In the genomic region with DNA sequence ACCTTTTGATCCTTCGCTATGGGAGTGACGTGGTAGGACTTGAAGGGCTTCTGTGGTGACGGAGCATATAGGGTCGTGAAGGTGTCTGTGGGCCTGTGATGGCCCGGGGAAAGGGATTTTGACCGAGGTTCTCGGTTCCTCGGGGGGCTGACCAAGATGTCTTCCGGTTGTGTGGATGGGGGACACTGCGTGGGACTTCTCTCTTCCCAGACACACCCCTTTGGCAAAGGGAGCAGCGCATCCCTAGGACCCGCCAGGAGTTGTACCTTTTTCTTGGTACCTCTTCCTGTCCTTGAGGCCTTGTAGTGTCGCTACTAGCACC, we compare ENCODE assay signal across 8 mouse cellular contexts. TPM values are rescaled to one million over a fixed set of nuclear protein-coding genes. Genes with fewer than 3 reads are reported as not detected.
DNase-seq lines count a peak whose midpoint lies in the region; ATAC-seq lines count a peak whose summit lies in the region.

No protein-coding gene starts in this region.

- H3K27me3 ChIP-seq in neural tube, embryonic 11.5 days (ENCODE audit: control insufficient read depth, insufficient read depth, low read length): no peaks in the 10 kb centered on the region
- no peaks in the 10 kb centered on the region for H3K27me3 ChIP-seq in forebrain, embryonic 10.5 days (ENCODE audit: poor library complexity, severe bottlenecking)
- H3K27me3 ChIP-seq in limb, embryonic 15.5 days: no peaks in the 10 kb centered on the region
- no peaks in the 10 kb centered on the region for H3K27me3 ChIP-seq in stomach, embryonic 14.5 days (ENCODE audit: control insufficient read depth, insufficient read depth, low read length)

- 1% methylated on average over 13 of the region's 13 CpGs for WGBS in neural tube, embryonic 11.5 days
- WGBS in forebrain, embryonic 10.5 days: under 1% methylated on average over 13 of the region's 13 CpGs
- under 1% methylated on average over 13 of the region's 13 CpGs for WGBS in limb, embryonic 15.5 days
- WGBS in stomach, embryonic 14.5 days: under 1% methylated on average over 13 of the region's 13 CpGs

- H3K27ac ChIP-seq in neural tube, embryonic 11.5 days (ENCODE audit: low read depth, low read length): no peak overlapping the region
- H3K27ac ChIP-seq in forebrain, embryonic 10.5 days: peak overlapping the region; percentile 86
- peak overlapping the region; percentile 81 for H3K27ac ChIP-seq in limb, embryonic 15.5 days
- H3K27ac ChIP-seq in stomach, embryonic 14.5 days (ENCODE audit: low read length): no peak overlapping the region; the same call in 1 of the 2 replicates

- H3K4me1 ChIP-seq in neural tube, embryonic 11.5 days (ENCODE audit: control insufficient read depth, insufficient read depth, low read length): peaks cover 11% of the 10 kb centered on the region
- H3K4me1 ChIP-seq in forebrain, embryonic 10.5 days: peaks cover 28% of the 10 kb centered on the region
- peaks cover 24% of the 10 kb centered on the region for H3K4me1 ChIP-seq in limb, embryonic 15.5 days
- peaks cover 18% of the 10 kb centered on the region for H3K4me1 ChIP-seq in stomach, embryonic 14.5 days (ENCODE audit: control insufficient read depth, insufficient read depth, low read length)

- no peaks in the 10 kb centered on the region for H3K9me3 ChIP-seq in neural tube, embryonic 11.5 days (ENCODE audit: control insufficient read depth, low read length)
- H3K9me3 ChIP-seq in forebrain, embryonic 10.5 days: no peaks in the 10 kb centered on the region
- H3K9me3 ChIP-seq in limb, embryonic 15.5 days: no peaks in the 10 kb centered on the region
- H3K9me3 ChIP-seq in stomach, embryonic 14.5 days (ENCODE audit: control insufficient read depth, low read depth, low read length): no peaks in the 10 kb centered on the region

- H3K9ac ChIP-seq in neural tube, embryonic 11.5 days (ENCODE audit: low read length): peak overlapping the region; percentile 73
- peak overlapping the region; percentile 65 for H3K9ac ChIP-seq in limb, embryonic 15.5 days
- peak overlapping the region; percentile 72 for H3K9ac ChIP-seq in stomach, embryonic 14.5 days (replicated peaks; ENCODE audit: low read depth, low read length)

- H3K4me2 ChIP-seq in neural tube, embryonic 11.5 days (ENCODE audit: low read depth): peak overlapping the region; percentile 88
- H3K4me2 ChIP-seq in limb, embryonic 15.5 days: peak overlapping the region; percentile 77
- H3K4me2 ChIP-seq in stomach, embryonic 14.5 days (replicated peaks; ENCODE audit: low read depth, low read length): peak overlapping the region; percentile 92

- DNase-seq in neural tube, embryonic 11.5 days (ENCODE audit: low spot score): no peak
- no peak for DNase-seq in neural tube, embryonic 10.5 days (ENCODE audit: extremely low spot score, low spot score)
- DNase-seq in forebrain, embryonic 10.5 days (ENCODE audit: extremely low spot score, low spot score): no peak
- no peak for DNase-seq in Muller cell, postnatal 12 days (ENCODE audit: inconsistent ontology term)
- DNase-seq in adrenal gland, postnatal 4 days (ENCODE audit: low spot score in 2 of 2): no peak

- H3K4me3 ChIP-seq in neural tube, embryonic 11.5 days (ENCODE audit: low read depth, low read length): peak overlapping the region; percentile 88
- H3K4me3 ChIP-seq in forebrain, embryonic 10.5 days: peak overlapping the region; percentile 88
- peak overlapping the region; percentile 82 for H3K4me3 ChIP-seq in limb, embryonic 15.5 days
- H3K4me3 ChIP-seq in stomach, embryonic 14.5 days (ENCODE audit: low read depth, low read length): peak overlapping the region; percentile 85

- H3K36me3 ChIP-seq in neural tube, embryonic 11.5 days (ENCODE audit: control insufficient read depth, insufficient read depth, low read length): peaks cover 2% of the 10 kb centered on the region; the same call in 1 of the 2 replicates
- peaks cover 65% of the 10 kb centered on the region for H3K36me3 ChIP-seq in forebrain, embryonic 10.5 days (replicated peaks)
- H3K36me3 ChIP-seq in limb, embryonic 15.5 days: peaks cover 48% of the 10 kb centered on the region
- peaks cover 17% of the 10 kb centered on the region for H3K36me3 ChIP-seq in stomach, embryonic 14.5 days (ENCODE audit: control insufficient read depth, insufficient read depth, low read length)

- no peak for ATAC-seq in neural tube, embryonic 11.5 days (ENCODE audit: insufficient read depth, low FRiP score, low TSS enrichment)
- 0 out of 2 replicates have a peak, but pooled peaks have one; percentile 0 for ATAC-seq in limb, embryonic 15.5 days (ENCODE audit: insufficient number of reproducible peaks, low FRiP score, low TSS enrichment, low read depth)
- ATAC-seq in stomach, embryonic 14.5 days (ENCODE audit: insufficient number of reproducible peaks, insufficient read depth, low FRiP score, low read depth): no peak
- no peak for ATAC-seq in granulocyte monocyte progenitor cell, adult 5-6 weeks (replicated peaks; ENCODE audit: poor library complexity, severe bottlenecking)

RNA-seq across cellular contexts. Expression of a gene that starts 0.2 kb away (rescaled TPM):
- polyA plus RNA-seq in neural tube, embryonic 11.5 days (2014; fragmentation: Nextera tagmentation; extraction: Ambion mirVana): 0.70 and 0.91 TPM in 2 replicates
- 1.5 and 1.9 TPM in 2 replicates for polyA plus RNA-seq in forebrain, embryonic 10.5 days (2016; fragmentation: Nextera tagmentation; extraction: Ambion mirVana)
- 0.99 and 2.4 TPM in 2 replicates for polyA plus RNA-seq in limb, embryonic 15.5 days (2015; fragmentation: Nextera tagmentation; extraction: Ambion mirVana)
- 1.5 and 2.8 TPM in 2 replicates for polyA plus RNA-seq in stomach, embryonic 14.5 days (2014; fragmentation: Nextera tagmentation; extraction: Ambion mirVana)
- 0.41 and 2.2 TPM in 2 replicates for total RNA-seq in granulocyte monocyte progenitor cell, adult 5-6 weeks (2014; fragmentation: Nextera tagmentation)
- total RNA-seq in granulocyte monocyte progenitor cell, adult 5-6 weeks (2017): 2.5 and 3.1 TPM in 2 replicates
- total RNA-seq in adrenal gland, postnatal 4 days (2021): 1 to 10 TPM; 4.1 to 4.8 TPM

RNA-seq across cellular contexts. Expression of a gene that starts 0.2 kb away (rescaled TPM):
- 43.3 and 47.5 TPM in 2 replicates for polyA plus RNA-seq in neural tube, embryonic 11.5 days (2014; fragmentation: Nextera tagmentation; extraction: Ambion mirVana)
- 43.4 and 47.5 TPM in 2 replicates for polyA plus RNA-seq in forebrain, embryonic 10.5 days (2016; fragmentation: Nextera tagmentation; extraction: Ambion mirVana)
- 48.9 and 53.2 TPM in 2 replicates for polyA plus RNA-seq in limb, embryonic 15.5 days (2015; fragmentation: Nextera tagmentation; extraction: Ambion mirVana)
- polyA plus RNA-seq in stomach, embryonic 14.5 days (2014; fragmentation: Nextera tagmentation; extraction: Ambion mirVana): 47.1 and 49.4 TPM in 2 replicates
- total RNA-seq in granulocyte monocyte progenitor cell, adult 5-6 weeks (2014; fragmentation: Nextera tagmentation): 26.3 and 36.3 TPM in 2 replicates
- 25.0 and 29.5 TPM in 2 replicates for total RNA-seq in granulocyte monocyte progenitor cell, adult 5-6 weeks (2017)
- 10 to 100 TPM; 40.4 to 40.8 TPM for total RNA-seq in adrenal gland, postnatal 4 days (2021)

RNA-seq across cellular contexts. Expression of a gene that starts 0.3 kb away (rescaled TPM):
- 36.9 and 37.9 TPM in 2 replicates for polyA plus RNA-seq in neural tube, embryonic 11.5 days (2014; fragmentation: Nextera tagmentation; extraction: Ambion mirVana)
- 43.2 and 45.4 TPM in 2 replicates for polyA plus RNA-seq in forebrain, embryonic 10.5 days (2016; fragmentation: Nextera tagmentation; extraction: Ambion mirVana)
- 24.1 and 26.3 TPM in 2 replicates for polyA plus RNA-seq in limb, embryonic 15.5 days (2015; fragmentation: Nextera tagmentation; extraction: Ambion mirVana)
- 22.1 and 22.3 TPM in 2 replicates for polyA plus RNA-seq in stomach, embryonic 14.5 days (2014; fragmentation: Nextera tagmentation; extraction: Ambion mirVana)
- 16.2 and 17.8 TPM in 2 replicates for total RNA-seq in granulocyte monocyte progenitor cell, adult 5-6 weeks (2014; fragmentation: Nextera tagmentation)
- total RNA-seq in granulocyte monocyte progenitor cell, adult 5-6 weeks (2017): 12.6 and 16.0 TPM in 2 replicates
- total RNA-seq in adrenal gland, postnatal 4 days (2021): 10 to 100 TPM; 12.5 to 14.3 TPM

RNA-seq across cellular contexts. Expression of a gene that starts 18.9 kb away (rescaled TPM):
- polyA plus RNA-seq in neural tube, embryonic 11.5 days (2014; fragmentation: Nextera tagmentation; extraction: Ambion mirVana): 7.9 and 8.9 TPM in 2 replicates
- 5.0 and 6.0 TPM in 2 replicates for polyA plus RNA-seq in forebrain, embryonic 10.5 days (2016; fragmentation: Nextera tagmentation; extraction: Ambion mirVana)
- 3.0 and 4.0 TPM in 2 replicates for polyA plus RNA-seq in limb, embryonic 15.5 days (2015; fragmentation: Nextera tagmentation; extraction: Ambion mirVana)
- 4.9 and 6.3 TPM in 2 replicates for polyA plus RNA-seq in stomach, embryonic 14.5 days (2014; fragmentation: Nextera tagmentation; extraction: Ambion mirVana)
- 4.1 and 6.8 TPM in 2 replicates for total RNA-seq in granulocyte monocyte progenitor cell, adult 5-6 weeks (2014; fragmentation: Nextera tagmentation)
- 1.5 and 4.1 TPM in 2 replicates for total RNA-seq in granulocyte monocyte progenitor cell, adult 5-6 weeks (2017)
- total RNA-seq in adrenal gland, postnatal 4 days (2021): 10 to 100 TPM; 12.7 to 13.3 TPM

Comparison
In these comparisons a context has a peak if more than half of its experiments do, and no peak if none do; other contexts are left out.
1. H3K27ac ChIP-seq: peak in forebrain, embryonic 10.5 days (single experiment) and limb, embryonic 15.5 days (single experiment); none in neural tube, embryonic 11.5 days (single experiment) and stomach, embryonic 14.5 days (single experiment).
2. Peak in every context shown above with its lines, with median percentiles within 50 percentile points of each other: H3K4me2 ChIP-seq, H3K4me3 ChIP-seq and H3K9ac ChIP-seq.